Mouse (Mus musculus): ENCODE measurements around the gene Slpi. TPM values are rescaled to one million over a fixed set of nuclear protein-coding genes. Genes with fewer than 3 reads are reported as not detected.
"Not testable (repeated sequence)": the region's sequence is repeated elsewhere in the genome, so short reads cannot be mapped to it uniquely, and the experiment has no call there.

Slpi gene
- polyA plus RNA-seq, 1 experiment: 0.90 TPM

DNA sequence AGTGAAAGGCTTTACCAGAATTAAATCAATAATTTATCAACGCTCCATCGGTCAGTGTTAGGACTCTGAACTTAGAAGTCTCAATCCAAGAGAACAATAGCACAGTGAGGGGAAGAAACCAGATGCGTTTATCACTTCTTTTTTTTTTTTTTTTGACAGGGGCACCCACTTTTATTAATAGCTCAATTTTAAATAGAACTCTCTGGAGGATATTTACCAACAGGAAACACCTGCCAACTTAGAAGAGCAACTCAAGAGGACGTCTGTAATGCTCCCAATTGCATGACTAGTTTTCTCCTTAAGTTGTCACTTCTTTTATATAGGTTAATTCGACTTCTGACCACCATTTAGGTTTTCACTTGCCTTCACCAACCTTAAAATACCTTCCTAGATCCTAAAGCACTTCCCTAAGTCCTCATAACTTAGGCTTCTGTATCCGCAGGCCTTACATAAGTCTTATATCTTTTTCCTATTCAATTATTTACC lies 20.2 kb downstream of the Slpi start:
- H3K27ac ChIP-seq (ENCODE audit: insufficient read depth, low read length): no peak overlapping the region
- H3K4me1 ChIP-seq (ENCODE audit: control insufficient read depth, insufficient read depth, low read length): peaks cover 2% of the 10 kb centered on the region; the same call in 1 of the 2 replicates
- no peak overlapping the region for H3K4me3 ChIP-seq (ENCODE audit: insufficient read depth, low read length)
- TF ChIP-seq POLR2A (IDR thresholded peaks at IDR 0.05; ENCODE audit: low read depth, low read length) (no peak), CTCF (IDR thresholded peaks at IDR 0.05; ENCODE audit: borderline replicate concordance, insufficient read depth, low read length) (no peak)

GRCm38 (mm10) chr2:164366947-164367346 lies 21.9 kb downstream of the Slpi start:
- no peak overlapping the region for H3K27ac ChIP-seq (ENCODE audit: insufficient read depth, low read length)
- TF ChIP-seq POLR2A (IDR thresholded peaks at IDR 0.05; ENCODE audit: low read depth, low read length) (no peak), CTCF (IDR thresholded peaks at IDR 0.05; ENCODE audit: borderline replicate concordance, insufficient read depth, low read length) (no peak)
- H3K4me3 ChIP-seq (ENCODE audit: insufficient read depth, low read length): no peak overlapping the region
- H3K4me1 ChIP-seq (ENCODE audit: control insufficient read depth, insufficient read depth, low read length): peaks cover 2% of the 10 kb centered on the region; the same call in 1 of the 2 replicates

- Histone ChIP-seq H3K27ac (ENCODE audit: insufficient read depth, low read length) (no peak overlapping the region), H3K4me1 (ENCODE audit: control insufficient read depth, insufficient read depth, low read length) (no peaks in the 10 kb centered on the region; the same call in 1 of the 2 replicates), H3K4me3 (ENCODE audit: insufficient read depth, low read length) (no peak overlapping the region)
- TF ChIP-seq POLR2A (IDR thresholded peaks at IDR 0.05; ENCODE audit: low read depth, low read length) (no peak), CTCF (IDR thresholded peaks at IDR 0.05; ENCODE audit: borderline replicate concordance, insufficient read depth, low read length) (no peak)
Measured at GRCm38 (mm10) chr2:164360974-164361657, 27.8 kb downstream of the Slpi start.

DNA sequence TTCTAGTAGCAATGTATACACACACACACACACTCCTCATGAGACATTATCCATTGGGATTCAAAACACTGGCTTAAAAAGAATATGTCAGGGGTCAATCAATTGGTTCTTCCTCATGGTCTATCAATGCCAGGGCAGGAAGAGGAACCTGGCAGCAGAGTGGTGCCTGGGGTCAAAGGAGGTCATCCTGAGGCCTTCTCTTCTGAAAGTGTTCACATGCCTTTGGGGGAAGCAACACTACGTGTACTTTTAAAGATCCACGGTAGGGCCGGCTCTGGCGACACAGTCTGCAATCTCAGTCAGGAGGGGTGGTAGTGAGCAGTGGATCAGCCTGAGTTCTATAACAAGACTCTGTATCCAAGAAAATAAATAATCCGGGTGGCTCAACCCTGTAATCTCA lies 29.2 kb downstream of the Slpi start:
- no peak overlapping the region for H3K27ac ChIP-seq (ENCODE audit: insufficient read depth, low read length)
- no peak overlapping the region for H3K4me3 ChIP-seq (ENCODE audit: insufficient read depth, low read length)
- no peaks in the 10 kb centered on the region; the same call in 1 of the 2 replicates for H3K4me1 ChIP-seq (ENCODE audit: control insufficient read depth, insufficient read depth, low read length)
- no peak for TF ChIP-seq POLR2A (IDR thresholded peaks at IDR 0.05; ENCODE audit: low read depth, low read length)
- TF ChIP-seq CTCF (IDR thresholded peaks at IDR 0.05; ENCODE audit: borderline replicate concordance, insufficient read depth, low read length): no peak

DNA sequence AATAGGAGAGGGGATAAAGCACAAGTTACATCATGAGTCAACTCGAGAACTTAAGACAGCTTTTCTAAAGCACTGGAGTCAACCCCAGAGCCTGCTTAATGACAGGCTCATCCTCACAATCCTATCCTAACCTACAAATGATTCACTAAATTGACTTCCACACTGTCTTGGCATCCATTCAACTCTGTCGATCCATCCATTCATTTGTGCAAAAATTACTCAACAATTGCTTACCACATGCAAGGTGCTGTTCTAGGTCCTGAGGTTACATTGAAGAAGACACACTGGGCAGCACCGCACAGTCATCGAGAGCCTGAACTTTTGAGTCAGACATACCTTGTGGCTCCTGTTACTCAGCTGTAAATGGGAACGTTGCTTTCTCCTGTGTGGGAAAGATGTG lies 29.9 kb downstream of the Slpi start:
- no peak overlapping the region for H3K27ac ChIP-seq (ENCODE audit: insufficient read depth, low read length)
- no peaks in the 10 kb centered on the region; the same call in 1 of the 2 replicates for H3K4me1 ChIP-seq (ENCODE audit: control insufficient read depth, insufficient read depth, low read length)
- TF ChIP-seq POLR2A (IDR thresholded peaks at IDR 0.05; ENCODE audit: low read depth, low read length) (no peak), CTCF (IDR thresholded peaks at IDR 0.05; ENCODE audit: borderline replicate concordance, insufficient read depth, low read length) (no peak)

DNA sequence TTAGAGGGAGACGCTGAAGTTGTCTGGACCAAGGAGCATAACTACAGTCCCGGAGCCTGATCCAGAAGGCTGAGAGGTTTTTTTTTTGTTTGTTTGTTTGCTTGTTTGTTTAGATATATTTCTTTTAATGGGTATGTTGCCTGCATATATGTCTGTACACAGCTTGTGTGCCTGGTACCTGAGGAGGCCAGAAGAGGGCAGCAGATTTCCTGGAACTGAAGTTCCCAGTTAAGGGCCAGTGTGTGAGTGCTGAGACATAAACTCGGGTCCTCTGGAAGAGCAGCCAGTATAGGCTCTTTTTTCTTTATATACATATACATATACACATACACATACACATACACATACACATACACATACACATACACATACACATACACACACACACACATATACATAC lies 30.5 kb downstream of the Slpi start:
- H3K4me1 ChIP-seq (ENCODE audit: control insufficient read depth, insufficient read depth, low read length): no peaks in the 10 kb centered on the region; the same call in 1 of the 2 replicates
- H3K4me3 ChIP-seq (ENCODE audit: insufficient read depth, low read length): no peak overlapping the region
- H3K27ac ChIP-seq (ENCODE audit: insufficient read depth, low read length): no peak overlapping the region
- no peak for TF ChIP-seq POLR2A (IDR thresholded peaks at IDR 0.05; ENCODE audit: low read depth, low read length)
- TF ChIP-seq CTCF (IDR thresholded peaks at IDR 0.05; ENCODE audit: borderline replicate concordance, insufficient read depth, low read length): no peak

More for the DNA sequence above, 29.9 kb downstream of the Slpi start:
- no peak overlapping the region for H3K4me3 ChIP-seq (ENCODE audit: insufficient read depth, low read length)

GRCm38 (mm10) chr2:164356177-164356967 lies 32.5 kb downstream of the Slpi start:
- H3K27ac ChIP-seq (ENCODE audit: insufficient read depth, low read length): no peak overlapping the region
- H3K4me1 ChIP-seq (ENCODE audit: control insufficient read depth, insufficient read depth, low read length): no peaks in the 10 kb centered on the region
- TF ChIP-seq POLR2A (IDR thresholded peaks at IDR 0.05; ENCODE audit: low read depth, low read length) (no peak), CTCF (IDR thresholded peaks at IDR 0.05; ENCODE audit: borderline replicate concordance, insufficient read depth, low read length) (no peak)
- no peak overlapping the region for H3K4me3 ChIP-seq (ENCODE audit: insufficient read depth, low read length)

- Histone ChIP-seq H3K4me3 (ENCODE audit: insufficient read depth, low read length) (no peak overlapping the region), H3K27ac (ENCODE audit: insufficient read depth, low read length) (no peak overlapping the region), H3K4me1 (ENCODE audit: control insufficient read depth, insufficient read depth, low read length) (no peaks in the 10 kb centered on the region)
- TF ChIP-seq CTCF (IDR thresholded peaks at IDR 0.05; ENCODE audit: borderline replicate concordance, insufficient read depth, low read length): no peak
- no peak for TF ChIP-seq POLR2A (IDR thresholded peaks at IDR 0.05; ENCODE audit: low read depth, low read length)
Measured at GRCm38 (mm10) chr2:164353356-164353755, 35.5 kb downstream of the Slpi start.

GRCm38 (mm10) chr2:164352697-164353096 lies 36.2 kb downstream of the Slpi start:
- TF ChIP-seq POLR2A (IDR thresholded peaks at IDR 0.05; ENCODE audit: low read depth, low read length): no peak
- TF ChIP-seq CTCF (IDR thresholded peaks at IDR 0.05; ENCODE audit: borderline replicate concordance, insufficient read depth, low read length): no peak
- H3K4me3 ChIP-seq (ENCODE audit: insufficient read depth, low read length): no peak overlapping the region
- no peaks in the 10 kb centered on the region for H3K4me1 ChIP-seq (ENCODE audit: control insufficient read depth, insufficient read depth, low read length)
- H3K27ac ChIP-seq (ENCODE audit: insufficient read depth, low read length): no peak overlapping the region

GRCm38 (mm10) chr2:164348980-164349379 lies 39.9 kb downstream of the Slpi start:
- no peak overlapping the region for H3K27ac ChIP-seq (ENCODE audit: insufficient read depth, low read length)
- no peaks in the 10 kb centered on the region for H3K4me1 ChIP-seq (ENCODE audit: control insufficient read depth, insufficient read depth, low read length)
- H3K4me3 ChIP-seq (ENCODE audit: insufficient read depth, low read length): no peak overlapping the region
- TF ChIP-seq POLR2A (IDR thresholded peaks at IDR 0.05; ENCODE audit: low read depth, low read length) (no peak), CTCF (IDR thresholded peaks at IDR 0.05; ENCODE audit: borderline replicate concordance, insufficient read depth, low read length) (no peak)

- not testable (repeated sequence) for H3K4me3 ChIP-seq (ENCODE audit: insufficient read depth, low read length); H3K27ac ChIP-seq (ENCODE audit: insufficient read depth, low read length); H3K4me1 ChIP-seq (ENCODE audit: control insufficient read depth, insufficient read depth, low read length)
Measured at GRCm38 (mm10) chr2:164347697-164348096, 41.2 kb downstream of the Slpi start.

- not testable (repeated sequence) for H3K4me3 ChIP-seq (ENCODE audit: insufficient read depth, low read length); H3K4me1 ChIP-seq (ENCODE audit: control insufficient read depth, insufficient read depth, low read length); H3K27ac ChIP-seq (ENCODE audit: insufficient read depth, low read length)
Measured at GRCm38 (mm10) chr2:164343732-164344131, 45.2 kb downstream of the Slpi start.

- H3K4me1 ChIP-seq (ENCODE audit: control insufficient read depth, insufficient read depth, low read length); H3K27ac ChIP-seq (ENCODE audit: insufficient read depth, low read length): not testable (repeated sequence)
Measured at GRCm38 (mm10) chr2:164332440-164332839, 56.5 kb downstream of the Slpi start, which contains the start of gene Svs5. Gene Svs5 (plus strand): TSS chr2:164332740.

More at GRCm38 (mm10) chr2:164332440-164332839, 56.5 kb downstream of the Slpi start, which contains the start of gene Svs5:
- H3K4me3 ChIP-seq (ENCODE audit: insufficient read depth, low read length): not testable (repeated sequence)

Data from embryonic fibroblast, embryonic 13.5 days (primary cell).